Mouse (Mus musculus) embryonic facial prominence, embryonic 10.5 days (tissue): ENCODE measurements around the gene Fam118a. TPM values are rescaled to one million over a fixed set of nuclear protein-coding genes. Genes with fewer than 3 reads are reported as not detected.

Experiments
- DNase-seq: peaks from one replicate; pipeline ENCODE4 v3.0.0-alpha.2; 2017; ENCODE audit warnings: low spot score
- H3K27ac ChIP-seq: fragments of 300-500 bp; sonication (generic); replicated peaks from 2 replicates; pipeline ENCODE4 v1.5.1; 2016; ENCODE audit warnings: mild to moderate bottlenecking
- H3K27me3 ChIP-seq: fragments of 300-500 bp; sonication (generic); replicated peaks from 2 replicates; pipeline ENCODE4 v1.6.1; 2016; ENCODE audit warnings: low read depth, mild to moderate bottlenecking; ENCODE audit not compliant: poor library complexity, severe bottlenecking
- H3K36me3 ChIP-seq: fragments of 300-500 bp; sonication (generic); replicated peaks from 2 replicates; pipeline ENCODE4 v1.6.1; 2016; ENCODE audit warnings: mild to moderate bottlenecking, moderate library complexity
- H3K4me1 ChIP-seq: fragments of 300-500 bp; sonication (generic); 2 replicates; pipeline ENCODE4 v1.6.1; 2016
- H3K4me3 ChIP-seq: fragments of 300-500 bp; sonication (generic); 2 replicates; pipeline ENCODE4 v1.5.1; 2016; ENCODE audit warnings: mild to moderate bottlenecking, moderate library complexity
- H3K9me3 ChIP-seq: fragments of 300-500 bp; sonication (generic); 2 replicates; pipeline ENCODE4 v1.6.1; 2016; ENCODE audit warnings: mild to moderate bottlenecking
- WGBS: fragments of 180-500 bp; shearing (Covaris S2); methylation state at CpG from one replicate; pipeline ENCODE4 v1.1.7; 2016; 5-methylcytosine and 5-hydroxymethylcytosine counted together
- polyA plus RNA-seq: library from polyadenylated mRNA; unstranded; fragments of >200 nt; fragmentation: Nextera tagmentation; extraction: Ambion mirVana; gene quantifications from 2 replicates; pipeline ENCODE4 v1.2.1, GENCODE M21; 2016

The Fam118a gene
- polyA plus RNA-seq, 1 experiment from 2014 or later = 27.0 TPM

- H3K36me3 ChIP-seq = peaks cover 66% of the 10 kb centered on the region
- H3K27me3 ChIP-seq = no peaks in the 10 kb centered on the region
- H3K9me3 ChIP-seq = no peaks in the 10 kb centered on the region
- DNase-seq = no peak
- H3K4me3 ChIP-seq = no peak overlapping the region
- H3K27ac ChIP-seq = no peak overlapping the region
- WGBS = 88% methylated on average over 14 of the region's 14 CpGs
- H3K4me1 ChIP-seq = peaks cover 23% of the 10 kb centered on the region
Observed at GRCm38 (mm10) chr15:85046230-85046950, 17.6 kb downstream of the Fam118a start.

- Histone ChIP-seq H3K27ac (no peak overlapping the region), H3K9me3 (no peaks in the 10 kb centered on the region), H3K27me3 (no peaks in the 10 kb centered on the region), H3K4me1 (peaks cover 12% of the 10 kb centered on the region), H3K36me3 (peaks cover 78% of the 10 kb centered on the region), H3K4me3 (no peak overlapping the region)
- WGBS = 89% methylated on average over 4 of the region's 4 CpGs
- DNase-seq = no peak
Observed at GRCm38 (mm10) chr15:85047865-85048264, 19.1 kb downstream of the Fam118a start.

GRCm38 (mm10) chr15:85049758-85050157 is 21.0 kb downstream of the Fam118a start:
- Histone ChIP-seq H3K4me1 (no peaks in the 10 kb centered on the region), H3K4me3 (no peak overlapping the region), H3K27ac (no peak overlapping the region), H3K9me3 (no peaks in the 10 kb centered on the region), H3K27me3 (no peaks in the 10 kb centered on the region), H3K36me3 (peaks cover 91% of the 10 kb centered on the region)
- no peak for DNase-seq
- 86% methylated on average over 1 of the region's 1 CpGs for WGBS

GRCm38 (mm10) chr15:85054098-85054497 is 25.4 kb downstream of the Fam118a start:
- H3K9me3 ChIP-seq = no peaks in the 10 kb centered on the region
- DNase-seq = no peak
- peaks cover 62% of the 10 kb centered on the region for H3K36me3 ChIP-seq
- no peaks in the 10 kb centered on the region for H3K27me3 ChIP-seq
- no peaks in the 10 kb centered on the region for H3K4me1 ChIP-seq
- 93% methylated on average over 3 of the region's 3 CpGs for WGBS
- no peak overlapping the region for H3K27ac ChIP-seq
- H3K4me3 ChIP-seq = no peak overlapping the region

GRCm38 (mm10) chr15:85055186-85055585 is 26.4 kb downstream of the Fam118a start:
- Histone ChIP-seq H3K4me3 (no peak overlapping the region), H3K36me3 (peaks cover 59% of the 10 kb centered on the region), H3K27ac (no peak overlapping the region), H3K9me3 (no peaks in the 10 kb centered on the region), H3K27me3 (no peaks in the 10 kb centered on the region), H3K4me1 (no peaks in the 10 kb centered on the region)
- WGBS = 91% methylated on average over 4 of the region's 4 CpGs
- DNase-seq = no peak

- H3K4me3 ChIP-seq = no peak overlapping the region
- H3K9me3 ChIP-seq = no peaks in the 10 kb centered on the region
- H3K36me3 ChIP-seq = peaks cover 31% of the 10 kb centered on the region
- H3K4me1 ChIP-seq = peaks cover 4% of the 10 kb centered on the region; the same call in 1 of the 2 replicates
- H3K27ac ChIP-seq = no peak overlapping the region
- 93% methylated on average over 2 of the region's 2 CpGs for WGBS
- no peaks in the 10 kb centered on the region for H3K27me3 ChIP-seq
- DNase-seq = no peak
Observed at GRCm38 (mm10) chr15:85063421-85063820, 34.7 kb downstream of the Fam118a start.

- no peaks in the 10 kb centered on the region for H3K9me3 ChIP-seq
- 40% methylated on average over 2 of the region's 2 CpGs for WGBS
- H3K36me3 ChIP-seq = no peaks in the 10 kb centered on the region
- H3K4me1 ChIP-seq = peaks cover 4% of the 10 kb centered on the region; the same call in 1 of the 2 replicates
- no peak overlapping the region for H3K27ac ChIP-seq
- H3K4me3 ChIP-seq = no peak overlapping the region
- DNase-seq = peak; percentile 50
- no peaks in the 10 kb centered on the region for H3K27me3 ChIP-seq
Observed at GRCm38 (mm10) chr15:85070561-85070960, 41.8 kb downstream of the Fam118a start.

GRCm38 (mm10) chr15:85072651-85073050 is 43.9 kb downstream of the Fam118a start:
- no peaks in the 10 kb centered on the region for H3K27me3 ChIP-seq
- H3K4me1 ChIP-seq = no peaks in the 10 kb centered on the region
- H3K36me3 ChIP-seq = no peaks in the 10 kb centered on the region
- no peak overlapping the region for H3K27ac ChIP-seq
- 87% methylated on average over 2 of the region's 2 CpGs for WGBS
- H3K9me3 ChIP-seq = no peaks in the 10 kb centered on the region
- no peak for DNase-seq
- no peak overlapping the region for H3K4me3 ChIP-seq

GRCm38 (mm10) chr15:85085641-85086040 is 56.9 kb downstream of the Fam118a start:
- Histone ChIP-seq H3K36me3 (no peaks in the 10 kb centered on the region), H3K27ac (no peak overlapping the region), H3K27me3 (no peaks in the 10 kb centered on the region), H3K4me1 (no peaks in the 10 kb centered on the region), H3K9me3 (no peaks in the 10 kb centered on the region), H3K4me3 (no peak overlapping the region)
- DNase-seq = no peak
- 64% methylated on average over 1 of the region's 1 CpGs for WGBS

Other genes with a start within 250 kb of the Fam118a start
- gene Phf21b, start 172.9 kb upstream of the Fam118a start, polyA plus RNA-seq = 2.2 and 4.9 TPM in 2 replicates
- 1.1 TPM in 2 replicates for gene Gm29666, start 108.9 kb upstream of the Fam118a start, polyA plus RNA-seq
- 70.9 and 71.8 TPM in 2 replicates for gene Nup50, start 105.5 kb upstream of the Fam118a start, polyA plus RNA-seq
- 8.3 and 9.3 TPM in 2 replicates for gene 5031439G07Rik, start 40.4 kb upstream of the Fam118a start, polyA plus RNA-seq
- not detected in 2 replicates for gene Upk3a, start 11.8 kb upstream of the Fam118a start, polyA plus RNA-seq
- 0.12 and 0.15 TPM in 2 replicates for gene Smc1b, start 103.0 kb downstream of the Fam118a start, polyA plus RNA-seq
- gene Ribc2, start 103.1 kb downstream of the Fam118a start, polyA plus RNA-seq = 0.43 and 0.70 TPM in 2 replicates
- gene Fbln1, start 177.0 kb downstream of the Fam118a start, polyA plus RNA-seq = 198 and 207 TPM in 2 replicates